Mouse (Mus musculus) lung, embryonic 14.5 days (tissue): ENCODE measurements around the gene Gsdmc4. TPM values are rescaled to one million over a fixed set of nuclear protein-coding genes. Genes with fewer than 3 reads are reported as not detected.
"Not testable (repeated sequence)": the region's sequence is repeated elsewhere in the genome, so short reads cannot be mapped to it uniquely, and the experiment has no call there.

Experiments
- ATAC-seq: fragments of 200-750 bp; cut with Nextera tagmentation; 2 replicates; pipeline ENCODE4 v1.8.0; 2017; ENCODE audit warnings: mild to moderate bottlenecking, moderate TSS enrichment, moderate library complexity; ENCODE audit not compliant: insufficient read depth
- DNase-seq: peaks from one replicate; pipeline ENCODE4 v3.0.0-alpha.2; 2015
- H3K27ac ChIP-seq: fragments of 300-500 bp; sonication (generic); 2 replicates; pipeline ENCODE4 v1.5.1; 2014; ENCODE audit warnings: low read depth, mild to moderate bottlenecking, moderate library complexity
- H3K27me3 ChIP-seq: fragments of 300-500 bp; sonication (generic); 2 replicates; pipeline ENCODE4 v1.6.1; 2014; ENCODE audit warnings: low read length, control low read depth; ENCODE audit not compliant: insufficient read depth
- H3K36me3 ChIP-seq: fragments of 300-500 bp; sonication (generic); 2 replicates; pipeline ENCODE4 v1.6.1; 2014; ENCODE audit warnings: control low read depth; ENCODE audit not compliant: insufficient read depth
- H3K4me1 ChIP-seq: fragments of 300-500 bp; sonication (generic); 2 replicates; pipeline ENCODE4 v1.6.1; 2014; ENCODE audit warnings: antibody characterized with exemption, control low read depth; ENCODE audit not compliant: insufficient read depth
- H3K4me2 ChIP-seq: fragments of 300-500 bp; sonication (generic); 2 replicates; pipeline ENCODE4 v1.6.1; 2014; ENCODE audit warnings: mild to moderate bottlenecking
- H3K4me3 ChIP-seq: fragments of 300-500 bp; sonication (generic); 2 replicates; pipeline ENCODE4 v1.5.1; 2014; ENCODE audit warnings: low read depth, low read length
- H3K9ac ChIP-seq: fragments of 300-500 bp; sonication (generic); 2 replicates; pipeline ENCODE4 v1.6.1; 2014
- H3K9me3 ChIP-seq: fragments of 300-500 bp; sonication (generic); 2 replicates; pipeline ENCODE4 v1.6.1; 2016; ENCODE audit warnings: low read depth, low read length, control low read depth
- CTCF ChIP-seq: IDR thresholded peaks from 2 replicates; pipeline ENCODE4 v1.5.1; 2016; ENCODE audit warnings: antibody characterized with exemption, low read depth
- WGBS: fragments of 180-500 bp; shearing (Covaris S2); extraction: QIAGEN DNeasy Blood & Tissue Kit; methylation state at CpG from one replicate; pipeline ENCODE4 v1.1.7; 2014; 5-methylcytosine and 5-hydroxymethylcytosine counted together
- polyA plus RNA-seq: library from polyadenylated mRNA; unstranded; fragments of >200 nt; fragmentation: Nextera tagmentation; extraction: Ambion mirVana; gene quantifications from 2 replicates; pipeline ENCODE4 v1.2.1, GENCODE M21; 2014

Gsdmc4 gene
- polyA plus RNA-seq, 1 experiment from 2014 or later, result not detected

DNA sequence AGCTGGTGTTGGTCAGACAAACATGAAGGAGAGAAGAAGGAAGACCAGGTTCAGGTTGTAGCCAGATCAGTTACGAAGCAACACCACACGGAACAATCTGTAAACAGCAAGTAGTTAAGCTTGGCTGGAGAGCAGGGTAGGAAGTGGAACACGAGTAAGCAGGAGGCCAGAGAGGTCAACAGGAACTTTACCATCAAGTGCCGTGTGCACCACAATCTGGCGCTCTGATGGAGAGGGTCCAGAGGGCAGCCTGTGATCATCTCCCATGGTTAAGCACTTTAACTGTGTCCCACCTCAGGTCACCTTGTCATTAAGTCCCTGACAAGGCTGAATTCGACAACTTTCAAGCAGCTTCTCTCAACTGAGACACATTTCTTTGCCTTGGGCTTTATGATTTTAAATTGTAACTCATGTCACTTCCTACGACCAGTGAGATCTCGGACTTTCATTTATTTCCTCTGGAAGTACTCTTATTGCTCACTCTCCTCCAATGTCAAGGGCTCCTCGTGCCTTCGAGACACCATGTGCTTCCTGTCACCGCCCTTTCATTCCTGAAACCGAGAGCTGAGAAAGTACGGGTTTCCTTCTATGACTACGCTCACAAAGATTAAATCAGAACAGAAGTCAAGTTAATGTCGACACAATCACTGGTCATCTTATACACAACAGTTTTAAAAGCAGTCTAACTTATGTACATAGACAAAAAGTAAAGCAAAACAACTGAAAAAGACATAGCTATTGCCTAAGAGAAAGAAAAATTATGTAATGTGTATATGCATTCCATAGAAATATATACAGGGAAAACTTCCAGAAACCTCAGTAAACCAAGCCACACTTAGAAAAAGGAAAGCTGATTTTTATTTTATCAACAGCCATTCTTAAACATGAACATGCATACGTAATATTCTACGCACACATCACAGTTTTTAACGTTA, 18.3 kb upstream of the Gsdmc4 start:
- ATAC-seq (peak; percentile 35), DNase-seq (peak; percentile 38)
- 71% methylated on average over 18 of the region's 18 CpGs for WGBS
- H3K4me1 ChIP-seq, result no peaks in the 10 kb centered on the region
- no peaks in the 10 kb centered on the region for H3K9me3 ChIP-seq
- no peak overlapping the region for H3K4me2 ChIP-seq
- no peaks in the 10 kb centered on the region for H3K27me3 ChIP-seq
- H3K27ac ChIP-seq, result peak overlapping the region; percentile 16; the same call in 1 of the 2 replicates
- H3K36me3 ChIP-seq, result peaks cover 32% of the 10 kb centered on the region
- no peak for TF ChIP-seq CTCF
- no peak overlapping the region for H3K4me3 ChIP-seq
- H3K9ac ChIP-seq, result no peak overlapping the region

- 86% methylated on average over 3 of the region's 3 CpGs for WGBS
- no peaks in the 10 kb centered on the region for H3K9me3 ChIP-seq
- no peak overlapping the region for H3K9ac ChIP-seq
- no peak overlapping the region for H3K27ac ChIP-seq
- DNase-seq, result no peak
- no peak for ATAC-seq
- TF ChIP-seq CTCF, result no peak
- no peak overlapping the region for H3K4me2 ChIP-seq
- H3K36me3 ChIP-seq, result peaks cover 15% of the 10 kb centered on the region
- H3K4me1 ChIP-seq, result no peaks in the 10 kb centered on the region
- H3K4me3 ChIP-seq, result no peak overlapping the region
- no peaks in the 10 kb centered on the region for H3K27me3 ChIP-seq
Observed at GRCm38 (mm10) chr15:63926201-63926600, 14.1 kb upstream of the Gsdmc4 start.

GRCm38 (mm10) chr15:63924484-63924883, 12.4 kb upstream of the Gsdmc4 start:
- Histone ChIP-seq H3K27me3 (no peaks in the 10 kb centered on the region), H3K27ac (no peak overlapping the region), H3K4me1 (no peaks in the 10 kb centered on the region), H3K4me2 (no peak overlapping the region), H3K4me3 (no peak overlapping the region), H3K9me3 (no peaks in the 10 kb centered on the region), H3K9ac (no peak overlapping the region), H3K36me3 (peaks cover 5% of the 10 kb centered on the region; the same call in 1 of the 2 replicates)
- 77% methylated on average over 1 of the region's 1 CpGs for WGBS
- ATAC-seq (0 out of 2 replicates have a peak, but pooled peaks have one; percentile 35), DNase-seq (no peak)
- no peak for TF ChIP-seq CTCF

DNA sequence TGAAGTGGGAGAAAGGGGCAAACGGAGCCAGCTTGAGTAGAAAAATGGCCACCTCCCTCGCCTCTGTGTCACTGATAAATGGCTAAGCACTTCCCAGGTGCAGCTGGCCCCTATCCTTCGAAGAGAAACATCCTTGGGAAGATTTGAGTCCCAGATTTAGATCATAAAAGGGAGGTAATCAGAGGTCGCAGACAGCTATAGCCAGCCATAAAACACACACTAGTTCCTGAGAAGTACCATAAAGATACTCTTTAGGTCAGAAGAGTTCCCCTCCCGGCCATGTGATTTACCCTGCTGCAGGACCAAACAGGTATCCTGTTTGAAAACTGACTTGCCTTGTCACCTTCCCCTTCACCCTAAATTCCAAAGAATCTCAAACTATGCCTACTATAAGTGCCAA, 9.5 kb upstream of the Gsdmc4 start:
- not testable (repeated sequence) for H3K9ac ChIP-seq, H3K27ac ChIP-seq, H3K36me3 ChIP-seq, H3K4me1 ChIP-seq, DNase-seq, H3K4me2 ChIP-seq, H3K4me3 ChIP-seq, ATAC-seq, H3K27me3 ChIP-seq, H3K9me3 ChIP-seq
- WGBS, result 73% methylated on average over 2 of the region's 5 CpGs

GRCm38 (mm10) chr15:63919728-63920127, 7.6 kb upstream of the Gsdmc4 start:
- not testable (repeated sequence) for ATAC-seq, H3K9me3 ChIP-seq, H3K27ac ChIP-seq, H3K36me3 ChIP-seq, H3K4me1 ChIP-seq, DNase-seq, H3K27me3 ChIP-seq, H3K9ac ChIP-seq, H3K4me3 ChIP-seq, H3K4me2 ChIP-seq
- WGBS, result 68% methylated on average over 1 of the region's 2 CpGs

DNA sequence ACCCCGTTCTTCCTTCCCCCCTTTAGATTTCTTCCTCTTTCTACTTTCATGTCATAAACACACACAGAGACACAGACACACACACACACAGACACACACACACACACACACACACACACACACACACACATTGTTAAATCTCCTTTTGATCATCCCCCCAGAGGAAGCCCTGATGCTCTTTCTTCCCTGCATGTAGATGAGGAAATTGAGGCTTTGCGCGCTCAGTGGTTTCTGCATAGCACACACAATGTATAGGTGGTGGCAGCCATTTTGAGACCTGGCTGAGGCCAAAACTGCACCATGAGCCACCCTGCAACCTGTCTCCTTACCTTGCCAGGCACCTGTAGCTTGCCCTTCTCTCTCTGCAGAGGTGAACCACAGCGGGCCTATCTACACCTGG, 4.5 kb upstream of the Gsdmc4 start:
- H3K27ac ChIP-seq, H3K9ac ChIP-seq, H3K4me1 ChIP-seq, ATAC-seq, H3K4me2 ChIP-seq, H3K36me3 ChIP-seq, DNase-seq, H3K9me3 ChIP-seq, H3K4me3 ChIP-seq, H3K27me3 ChIP-seq: not testable (repeated sequence)
- 81% methylated on average over 3 of the region's 4 CpGs for WGBS

GRCm38 (mm10) chr15:63909896-63910295, 2.2 kb downstream of the Gsdmc4 start:
- H3K9ac ChIP-seq, H3K27ac ChIP-seq, H3K4me3 ChIP-seq, H3K4me2 ChIP-seq, ATAC-seq, H3K4me1 ChIP-seq, H3K27me3 ChIP-seq, H3K9me3 ChIP-seq, H3K36me3 ChIP-seq, DNase-seq: not testable (repeated sequence)
